ENCODE assay signal across 7 mouse cellular contexts in the genomic region with DNA sequence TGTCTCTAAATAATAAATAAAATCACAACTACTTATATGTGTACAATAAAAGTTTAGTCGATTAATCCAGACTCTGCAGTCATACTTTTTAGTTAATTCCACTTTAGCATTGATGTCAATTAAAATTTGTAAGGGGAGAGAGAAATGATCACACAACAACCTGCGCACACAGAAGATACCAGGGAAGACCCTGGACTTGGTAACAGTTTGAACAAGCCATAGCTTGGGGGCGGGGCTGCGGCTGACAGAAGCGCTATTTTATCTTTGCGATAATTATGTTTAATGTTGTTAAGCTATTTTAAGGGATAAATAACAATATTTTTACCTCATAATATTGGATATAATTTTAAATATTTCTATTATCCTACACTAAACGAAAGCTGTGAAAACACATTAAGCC. TPM values are rescaled to one million over a fixed set of nuclear protein-coding genes. Genes with fewer than 3 reads are reported as not detected.
DNase-seq lines count a peak whose midpoint lies in the region; ATAC-seq lines count a peak whose summit lies in the region.

No protein-coding gene starts in this region.

- peak overlapping the region; percentile 51 for H3K4me3 ChIP-seq in neural tube, embryonic 11.5 days (ENCODE audit: low read depth, low read length)
- peak overlapping the region; percentile 66 for H3K4me3 ChIP-seq in forebrain, embryonic 12.5 days (replicated peaks)
- peak overlapping the region; percentile 83 for H3K4me3 ChIP-seq in liver, embryonic 12.5 days
- peak overlapping the region; percentile 76 for H3K4me3 ChIP-seq in stomach, embryonic 16.5 days (replicated peaks; ENCODE audit: low read length)

- H3K4me1 ChIP-seq in neural tube, embryonic 11.5 days (ENCODE audit: control insufficient read depth, insufficient read depth, low read length), result peaks cover 12% of the 10 kb centered on the region
- H3K4me1 ChIP-seq in forebrain, embryonic 12.5 days, result peaks cover 19% of the 10 kb centered on the region
- H3K4me1 ChIP-seq in liver, embryonic 12.5 days, result peaks cover 24% of the 10 kb centered on the region
- peaks cover 7% of the 10 kb centered on the region for H3K4me1 ChIP-seq in stomach, embryonic 16.5 days (ENCODE audit: control insufficient read depth, insufficient read depth, low read length)

- peak overlapping the region; percentile 42 for H3K27ac ChIP-seq in neural tube, embryonic 11.5 days (ENCODE audit: low read depth, low read length)
- peak overlapping the region; percentile 68 for H3K27ac ChIP-seq in forebrain, embryonic 12.5 days
- H3K27ac ChIP-seq in liver, embryonic 12.5 days, result peak overlapping the region; percentile 71
- peak overlapping the region; percentile 44 for H3K27ac ChIP-seq in stomach, embryonic 16.5 days (ENCODE audit: low read length)

- DNase-seq in neural tube, embryonic 11.5 days (ENCODE audit: low spot score), result no peak
- no peak for DNase-seq in neural tube, embryonic 10.5 days (ENCODE audit: extremely low spot score, low spot score)
- no peak for DNase-seq in cerebellum, adult 18-20 months
- DNase-seq in cerebellum, postnatal 25 days, result no peak

- no peaks in the 10 kb centered on the region; the same call in 1 of the 2 replicates for H3K9me3 ChIP-seq in neural tube, embryonic 11.5 days (ENCODE audit: control insufficient read depth, low read length)
- H3K9me3 ChIP-seq in forebrain, embryonic 12.5 days, result no peaks in the 10 kb centered on the region
- no peaks in the 10 kb centered on the region for H3K9me3 ChIP-seq in liver, embryonic 12.5 days (replicated peaks)
- H3K9me3 ChIP-seq in stomach, embryonic 16.5 days (replicated peaks; ENCODE audit: control insufficient read depth, low read length), result peaks cover 7% of the 10 kb centered on the region

- H3K36me3 ChIP-seq in neural tube, embryonic 11.5 days (ENCODE audit: control insufficient read depth, insufficient read depth, low read length), result peaks cover 16% of the 10 kb centered on the region
- peaks cover 31% of the 10 kb centered on the region for H3K36me3 ChIP-seq in forebrain, embryonic 12.5 days (replicated peaks)
- H3K36me3 ChIP-seq in liver, embryonic 12.5 days, result peaks cover 29% of the 10 kb centered on the region
- peaks cover 23% of the 10 kb centered on the region for H3K36me3 ChIP-seq in stomach, embryonic 16.5 days (ENCODE audit: control insufficient read depth, insufficient read depth, low read length)

- 22% methylated on average over 7 of the region's 7 CpGs for WGBS in neural tube, embryonic 11.5 days
- WGBS in forebrain, embryonic 12.5 days, result 21% methylated on average over 7 of the region's 7 CpGs
- 12% methylated on average over 7 of the region's 7 CpGs for WGBS in liver, embryonic 12.5 days (ENCODE audit: insufficient replicate concordance)
- 17% methylated on average over 7 of the region's 7 CpGs for WGBS in stomach, embryonic 16.5 days

- peak overlapping the region; percentile 39 for H3K4me2 ChIP-seq in neural tube, embryonic 11.5 days (ENCODE audit: low read depth)
- peak overlapping the region; percentile 50 for H3K4me2 ChIP-seq in forebrain, embryonic 12.5 days
- H3K4me2 ChIP-seq in liver, embryonic 12.5 days, result peak overlapping the region; percentile 87
- peak overlapping the region; percentile 63 for H3K4me2 ChIP-seq in stomach, embryonic 16.5 days (ENCODE audit: low read depth, low read length)

- H3K9ac ChIP-seq in neural tube, embryonic 11.5 days (ENCODE audit: low read length), result peak overlapping the region; percentile 20; the same call in 1 of the 2 replicates
- peak overlapping the region; percentile 42 for H3K9ac ChIP-seq in forebrain, embryonic 12.5 days
- H3K9ac ChIP-seq in liver, embryonic 12.5 days, result peak overlapping the region; percentile 53
- peak overlapping the region; percentile 61 for H3K9ac ChIP-seq in stomach, embryonic 16.5 days (ENCODE audit: low read length)

- no peaks in the 10 kb centered on the region for H3K27me3 ChIP-seq in neural tube, embryonic 11.5 days (ENCODE audit: control insufficient read depth, insufficient read depth, low read length)
- H3K27me3 ChIP-seq in forebrain, embryonic 12.5 days, result no peaks in the 10 kb centered on the region
- H3K27me3 ChIP-seq in liver, embryonic 12.5 days (replicated peaks), result 0 out of 2 replicates have a peak, but pooled peaks cover 6% of the 10 kb centered on the region
- no peaks in the 10 kb centered on the region for H3K27me3 ChIP-seq in stomach, embryonic 16.5 days (ENCODE audit: control insufficient read depth, insufficient read depth, low read length)

- peak; percentile 60 for ATAC-seq in neural tube, embryonic 11.5 days (ENCODE audit: insufficient read depth, low FRiP score, low TSS enrichment)
- ATAC-seq in forebrain, embryonic 12.5 days (ENCODE audit: low FRiP score), result peak; percentile 72
- ATAC-seq in liver, embryonic 12.5 days, result 0 out of 2 replicates have a peak, but pooled peaks have one; percentile 34
- ATAC-seq in stomach, embryonic 16.5 days (ENCODE audit: insufficient read depth, low FRiP score), result no peak

RNA-seq across cellular contexts. Expression of a gene that starts 0.4 kb away (rescaled TPM):
- 51.0 and 53.2 TPM in 2 replicates for polyA plus RNA-seq in neural tube, embryonic 11.5 days (2014; fragmentation: Nextera tagmentation; extraction: Ambion mirVana)
- 72.0 and 78.7 TPM in 2 replicates for polyA plus RNA-seq in forebrain, embryonic 12.5 days (2016; fragmentation: Nextera tagmentation; extraction: Ambion mirVana)
- polyA plus RNA-seq in liver, embryonic 12.5 days (2016; fragmentation: Nextera tagmentation; extraction: Ambion mirVana), result 21.3 and 22.1 TPM in 2 replicates
- 30.7 and 33.8 TPM in 2 replicates for polyA plus RNA-seq in stomach, embryonic 16.5 days (2015; fragmentation: Nextera tagmentation; extraction: Ambion mirVana)
